Mouse (Mus musculus) layer of hippocampus, adult 2 months (tissue): ENCODE measurements at regions not wholly inside any gene's neighbourhood (a gene's known extent, or its start where the extent isn't known, plus 50 kb on each side); places are given as distances from the start of the nearest gene placed in this dataset.

Experiments
- DNase-seq, 2 experiments: peaks; one replicate each; pipeline ENCODE4 v3.0.0; 2022; ENCODE audit warnings: low spot score in 2 of 2
- H3K27ac ChIP-seq: fragments of 200-600 bp; 2 replicates; pipeline ENCODE4 v1.8.1; 2022
- H3K4me3 ChIP-seq: fragments of 200-600 bp; 2 replicates; pipeline ENCODE4 v1.8.1; 2022; ENCODE audit warnings: mild to moderate bottlenecking
- CTCF ChIP-seq: fragments of 200-600 bp; conservative IDR thresholded peaks from 2 replicates; pipeline ENCODE4 v1.8.1; 2022; ENCODE audit warnings: antibody characterized with exemption, mild to moderate bottlenecking, moderate library complexity

GRCm38 (mm10) chr16:67698619-67699018, 77.9 kb upstream of the Cadm2 start:
- TF ChIP-seq CTCF, result no peak
- Histone ChIP-seq H3K4me3 (no peak overlapping the region), H3K27ac (no peak overlapping the region)
- no peak for DNase-seq
